ENCODE assay signal across 17 mouse cellular contexts in the genomic region with DNA sequence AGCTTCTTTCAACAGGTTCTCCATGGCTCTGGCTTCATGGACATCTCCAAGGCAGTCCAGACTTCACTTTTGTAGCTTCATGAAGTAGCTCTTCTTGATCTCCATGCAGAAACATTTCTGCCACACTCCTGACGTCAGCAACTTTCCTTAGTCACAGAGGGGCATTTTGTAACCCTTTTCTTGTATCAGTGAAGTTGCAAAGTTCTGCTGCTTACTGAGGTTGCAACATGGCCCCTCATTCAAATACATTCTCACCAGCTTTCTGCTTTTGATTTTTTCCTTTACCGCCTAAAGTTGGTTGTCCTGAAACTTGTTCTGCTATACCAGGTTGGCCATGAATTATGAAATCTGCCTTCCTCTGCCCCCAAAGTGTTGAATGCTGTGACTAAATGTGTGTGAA.
"Had no signal": no experiment of that assay in that cellular context is flagged by ENCODE, and none has a peak within 500 bp of the region (broad histone marks: within the 10 kb centered on the region; RNA-seq: fewer than 3 reads in every experiment).

No protein-coding gene starts in this region.

- ATAC-seq: liver, embryonic 12.5 days; liver, postnatal 0 days; lung, postnatal 0 days; midbrain, embryonic 13.5 days; midbrain, embryonic 15.5 days; midbrain, embryonic 16.5 days had no signal

- DNase-seq: left cerebral cortex, postnatal 4 days; liver; liver, embryonic 13.5 days; liver, postnatal 0 days; lung, adult 18-20 months; lung, adult 2 months; lung, embryonic 14.5 days; lung, postnatal 10 days; lung, postnatal 14 days; lung, postnatal 36 days; lung, postnatal 4 days; midbrain, embryonic 14.5 days had no signal
